Mouse (Mus musculus) 3134 (cell line): ENCODE results near the gene Hipk2.
A peak's percentile ranks its signal among the peaks of the same experiment; 100 is the strongest.

ENCODE experiments used
- DNase-seq: peaks from one replicate; pipeline ENCODE4 v3.0.0-alpha.2; 2011; ENCODE audit warnings: low spot score; ENCODE audit not compliant: insufficient read length; ENCODE audit errors: extremely low read depth

Gene Hipk2

GRCm38 (mm10) chr6:38713957-38714898 is 161.7 kb downstream of the Hipk2 start:
- DNase-seq: no peak

- no peak for DNase-seq
These were observed 165.5 kb downstream of the Hipk2 start for GRCm38 (mm10) chr6:38710449-38710848.

- DNase-seq: no peak
These were observed 171.5 kb downstream of the Hipk2 start for GRCm38 (mm10) chr6:38704264-38704984.

GRCm38 (mm10) chr6:38703526-38703925 is 172.4 kb downstream of the Hipk2 start:
- DNase-seq: no peak

- DNase-seq: no peak
These were observed 173.1 kb downstream of the Hipk2 start for GRCm38 (mm10) chr6:38702810-38703399.

GRCm38 (mm10) chr6:38701421-38701820 is 174.5 kb downstream of the Hipk2 start:
- no peak for DNase-seq

- no peak for DNase-seq
These were observed 177.6 kb downstream of the Hipk2 start for GRCm38 (mm10) chr6:38698233-38698889.

- no peak for DNase-seq
These were observed 179.4 kb downstream of the Hipk2 start for GRCm38 (mm10) chr6:38696570-38696969.

- peak; percentile 51 for DNase-seq
These were observed 180.4 kb downstream of the Hipk2 start for GRCm38 (mm10) chr6:38695380-38696054.

- no peak for DNase-seq
These were observed 183.4 kb downstream of the Hipk2 start for GRCm38 (mm10) chr6:38692556-38692955.

GRCm38 (mm10) chr6:38691052-38691451 is 184.9 kb downstream of the Hipk2 start:
- no peak for DNase-seq

- DNase-seq: no peak
These were observed 185.3 kb downstream of the Hipk2 start for GRCm38 (mm10) chr6:38690615-38691014.

GRCm38 (mm10) chr6:38688841-38689240 is 187.1 kb downstream of the Hipk2 start:
- no peak for DNase-seq

- DNase-seq: peak; percentile 38
These were observed 188.7 kb downstream of the Hipk2 start for GRCm38 (mm10) chr6:38687216-38687615.

- DNase-seq: no peak
These were observed 193.4 kb downstream of the Hipk2 start for GRCm38 (mm10) chr6:38682532-38682931.

- DNase-seq: no peak
These were observed 198.3 kb downstream of the Hipk2 start for GRCm38 (mm10) chr6:38677629-38678028.

GRCm38 (mm10) chr6:38676723-38677122 is 199.2 kb downstream of the Hipk2 start:
- no peak for DNase-seq

GRCm38 (mm10) chr6:38676217-38676616 is 199.7 kb downstream of the Hipk2 start:
- no peak for DNase-seq

GRCm38 (mm10) chr6:38672011-38672410 is 204.0 kb downstream of the Hipk2 start:
- no peak for DNase-seq

- DNase-seq: no peak
These were observed 204.7 kb downstream of the Hipk2 start for GRCm38 (mm10) chr6:38671270-38671669.
